Mouse (Mus musculus): ENCODE results near the gene Pdhx.

- TF ChIP-seq CTCF (IDR thresholded peaks at IDR 0.05; ENCODE audit: borderline replicate concordance, extremely low read depth, insufficient read depth, insufficient read length) (no peak), POLR2A (IDR thresholded peaks at IDR 0.05; ENCODE audit: borderline replicate concordance, extremely low read depth, insufficient read depth, insufficient read length, poor library complexity, severe bottlenecking) (no peak)
These were observed 13.1 kb upstream of the Pdhx start for GRCm38 (mm10) chr2:103086432-103086831.
